Mouse (Mus musculus) NIH3T3 (cell line): Measurements from ENCODE around the gene Olfr750.
A peak's percentile ranks its signal among the peaks of the same experiment; 100 is the strongest.

ENCODE experiments used
- DNase-seq: peaks from one replicate; pipeline ENCODE4 v3.0.0-alpha.2; 2012; ENCODE audit warnings: low read depth

The Olfr750 gene

GRCm38 (mm10) chr14:51088166-51088969 is 14.1 kb upstream of the Olfr750 start:
- peak; percentile 85 for DNase-seq

GRCm38 (mm10) chr14:51087762-51088161 is 13.5 kb upstream of the Olfr750 start:
- DNase-seq: peak; percentile 43

GRCm38 (mm10) chr14:51085911-51086310 is 11.7 kb upstream of the Olfr750 start:
- DNase-seq: no peak

GRCm38 (mm10) chr14:51085086-51085485 is 10.9 kb upstream of the Olfr750 start:
- DNase-seq: no peak

GRCm38 (mm10) chr14:51083805-51084204 is 9.6 kb upstream of the Olfr750 start:
- peak; percentile 39 for DNase-seq

- peak; percentile 81 for DNase-seq
Measured at GRCm38 (mm10) chr14:51082599-51083581, 8.7 kb upstream of the Olfr750 start.

GRCm38 (mm10) chr14:51081035-51081434 is 6.8 kb upstream of the Olfr750 start:
- no peak for DNase-seq

- DNase-seq: no peak
Measured at GRCm38 (mm10) chr14:51079180-51079579, 4.9 kb upstream of the Olfr750 start.

GRCm38 (mm10) chr14:51069617-51070016 is 4.6 kb downstream of the Olfr750 start:
- DNase-seq: peak; percentile 67

GRCm38 (mm10) chr14:51068956-51069355 is 5.3 kb downstream of the Olfr750 start:
- DNase-seq: no peak

GRCm38 (mm10) chr14:51060761-51061160 is 13.5 kb downstream of the Olfr750 start:
- DNase-seq: no peak

- DNase-seq: no peak
Measured at GRCm38 (mm10) chr14:51057401-51057831, 16.8 kb downstream of the Olfr750 start, which contains the start of gene Rnase12. TSS of gene Rnase12 (minus strand) at chr14:51057661.

- no peak for DNase-seq
Measured at GRCm38 (mm10) chr14:51054243-51055237, 19.7 kb downstream of the Olfr750 start.

GRCm38 (mm10) chr14:51053176-51053575 is 21.1 kb downstream of the Olfr750 start:
- no peak for DNase-seq

- DNase-seq: peak; percentile 45
Measured at GRCm38 (mm10) chr14:51051941-51052340, 22.3 kb downstream of the Olfr750 start.

- DNase-seq: no peak
Measured at GRCm38 (mm10) chr14:51050063-51050462, 24.2 kb downstream of the Olfr750 start, which contains the start of gene Rnase11. TSS of gene Rnase11 (minus strand) at chr14:51050163.

GRCm38 (mm10) chr14:51047846-51048245 is 26.4 kb downstream of the Olfr750 start:
- no peak for DNase-seq

GRCm38 (mm10) chr14:51041769-51042168 is 32.5 kb downstream of the Olfr750 start, which contains the start of gene Rnase9:
TSS of gene Rnase9 (minus strand) at chr14:51041869.
- no peak for DNase-seq

- no peak for DNase-seq
Measured at GRCm38 (mm10) chr14:51036214-51036613, 38.0 kb downstream of the Olfr750 start.

- no peak for DNase-seq
Measured at GRCm38 (mm10) chr14:51035206-51035605, 39.0 kb downstream of the Olfr750 start.
